Mouse (Mus musculus): ENCODE measurements around the gene Ebi3.

The Ebi3 gene

DNA sequence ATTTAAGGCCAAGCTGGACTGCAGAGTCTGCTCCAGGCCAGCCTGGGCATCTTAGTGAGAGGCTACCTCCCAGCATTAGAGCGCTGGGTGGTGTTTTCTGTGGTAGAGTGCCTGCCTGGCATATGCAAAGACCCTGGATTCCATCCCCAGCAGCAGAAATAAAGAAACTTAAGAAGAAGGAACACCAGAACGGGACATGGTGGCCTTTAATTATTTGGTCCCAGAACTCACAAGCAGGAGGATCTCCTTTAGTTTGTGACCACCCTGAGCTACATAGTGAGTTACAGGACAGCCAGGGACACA lies 6.1 kb downstream of the Ebi3 start:
- no peak for DNase-seq (ENCODE audit: low read depth, low spot score)

DNA sequence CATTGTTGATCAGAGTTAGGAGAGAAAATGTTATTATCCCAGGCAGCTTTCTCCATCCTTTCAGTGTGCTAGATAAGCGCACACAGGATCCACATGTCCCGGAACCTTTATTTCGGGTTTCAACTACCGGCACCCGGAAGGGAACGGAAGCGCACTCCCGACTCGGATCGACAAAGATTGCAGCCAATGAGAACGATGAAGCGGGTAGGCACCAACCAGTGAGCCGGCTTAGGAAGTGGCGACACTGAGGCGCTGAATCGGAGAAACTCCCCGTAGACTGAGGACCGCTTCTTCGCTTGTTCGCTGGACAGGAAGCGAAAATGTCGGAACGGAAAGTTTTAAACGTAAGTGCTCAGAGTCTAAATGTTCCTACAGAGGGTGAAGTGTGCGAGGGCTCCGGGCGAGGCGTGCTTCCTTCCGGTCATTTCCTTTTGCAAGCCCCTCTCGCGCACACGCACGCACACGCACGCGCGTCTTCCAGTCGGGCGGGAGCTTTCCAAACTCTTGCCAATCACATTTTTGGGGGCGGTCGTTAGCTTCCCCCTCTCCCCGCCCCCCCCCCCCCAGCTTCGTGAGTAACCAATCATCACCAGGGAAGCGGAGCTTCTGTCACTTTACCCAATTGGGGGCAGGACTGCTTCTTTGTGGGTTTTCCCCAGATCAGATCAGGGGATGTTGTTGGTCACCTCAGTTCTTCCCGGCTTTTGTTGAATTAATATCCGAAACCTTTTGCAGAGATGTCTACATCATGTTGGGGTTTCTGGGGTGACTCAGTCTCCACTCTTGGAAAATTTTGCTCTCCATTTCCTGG lies 6.7 kb downstream of the Ebi3 start, which contains the start of gene Yju2:
Gene Yju2, plus strand, starts transcription at position 182 of the 811 bp plus-strand sequence.
- peak; percentile 96 for DNase-seq (ENCODE audit: low read depth, low spot score)

DNA sequence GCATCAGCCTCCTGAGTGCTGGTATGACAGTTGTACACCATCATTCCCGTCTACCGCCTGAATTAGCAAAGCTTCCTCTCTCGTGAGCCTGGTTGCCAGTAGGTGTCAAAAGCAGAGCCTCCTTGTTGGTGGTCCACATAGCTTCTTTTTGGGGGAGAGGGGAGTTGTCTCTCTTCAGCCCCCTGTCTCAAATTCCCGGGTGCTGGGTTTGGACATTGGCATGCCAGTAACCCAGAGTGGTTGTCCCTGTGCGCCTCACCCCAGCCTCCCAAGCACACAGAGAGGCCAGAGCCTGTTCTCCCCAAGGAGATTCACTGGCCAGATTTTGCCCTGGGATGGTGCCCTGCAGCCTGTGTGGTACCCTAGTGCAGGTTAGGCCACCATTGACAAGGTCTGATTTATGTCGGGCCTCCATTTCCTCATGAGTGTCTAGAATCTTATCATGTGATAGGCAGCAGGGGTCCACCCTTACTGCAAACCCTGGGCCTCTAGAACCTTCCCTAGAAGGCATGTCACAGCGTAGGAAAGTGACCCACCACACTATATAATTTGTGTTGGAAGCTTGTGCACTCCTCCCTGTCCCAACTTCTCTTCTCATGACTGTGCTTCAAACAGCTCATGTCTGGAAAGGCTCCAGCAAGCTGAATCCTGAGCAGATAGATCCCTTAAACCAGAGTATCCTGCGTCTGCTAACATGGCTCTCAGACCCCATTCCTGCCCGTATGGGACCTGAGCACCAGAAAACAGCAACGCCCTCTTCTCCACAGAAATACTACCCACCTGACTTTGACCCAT lies 7.7 kb downstream of the Ebi3 start:
- DNase-seq (ENCODE audit: low read depth, low spot score) = no peak

DNA sequence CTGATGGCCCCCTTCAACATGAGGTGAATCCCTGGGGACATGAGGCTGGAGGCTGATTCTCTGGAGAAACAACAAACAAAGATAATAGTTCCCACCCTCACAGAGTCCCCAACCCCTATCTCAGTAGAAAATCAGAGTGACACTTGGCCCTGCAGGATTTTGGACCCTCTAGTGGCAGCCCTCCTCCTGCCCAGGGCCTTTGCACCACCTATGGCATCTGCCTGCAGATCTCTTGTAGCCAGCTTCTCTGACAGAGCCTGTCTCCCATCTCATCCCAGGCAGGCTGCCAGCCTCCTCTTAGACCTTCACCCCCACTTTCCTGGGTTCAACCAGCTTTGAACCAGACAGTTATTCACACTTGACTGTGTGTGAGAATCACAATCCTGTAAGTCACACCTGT lies 8.4 kb downstream of the Ebi3 start:
- DNase-seq (ENCODE audit: low read depth, low spot score) = no peak

DNA sequence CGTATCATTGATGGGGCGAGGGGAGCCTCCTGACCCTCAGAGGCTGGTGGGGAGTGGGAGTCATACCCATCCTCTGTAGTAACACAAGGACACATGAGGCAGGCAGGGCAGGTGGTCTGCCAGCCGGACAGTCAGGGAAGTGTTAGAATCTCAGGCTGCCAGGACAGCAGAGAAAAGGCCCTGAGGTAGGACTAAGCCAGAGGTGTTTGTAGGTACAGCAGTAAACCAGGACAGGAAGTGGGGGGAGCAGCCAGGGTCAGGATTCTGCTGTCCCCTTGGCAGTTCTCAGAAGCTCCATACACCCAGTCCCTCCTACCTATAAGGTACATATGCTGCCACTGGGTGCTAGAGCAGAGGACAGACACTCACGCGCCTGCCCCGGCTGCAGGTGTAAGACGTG lies 9.2 kb downstream of the Ebi3 start:
- DNase-seq (ENCODE audit: low read depth, low spot score) = no peak

DNA sequence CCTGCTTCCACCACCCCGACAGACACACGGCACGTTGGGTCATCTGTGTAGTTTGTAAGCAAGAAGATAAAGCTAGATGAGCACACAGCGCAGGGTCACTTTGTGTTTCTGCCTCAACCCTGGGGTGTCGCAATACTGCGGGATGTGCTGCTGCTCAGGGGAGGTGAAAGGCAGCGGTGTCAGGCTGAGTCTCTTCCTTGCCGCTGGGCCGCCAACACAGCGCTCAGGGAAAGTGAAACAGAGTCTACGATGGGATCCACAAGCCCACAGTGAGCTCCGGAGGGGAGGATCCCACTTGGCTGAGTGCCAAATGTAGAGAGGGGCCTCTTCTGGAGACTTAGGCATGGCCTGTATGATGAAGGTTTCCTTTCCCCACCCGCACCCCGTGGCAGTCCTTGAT lies 10.7 kb downstream of the Ebi3 start:
- no peak for DNase-seq (ENCODE audit: low read depth, low spot score)

DNA sequence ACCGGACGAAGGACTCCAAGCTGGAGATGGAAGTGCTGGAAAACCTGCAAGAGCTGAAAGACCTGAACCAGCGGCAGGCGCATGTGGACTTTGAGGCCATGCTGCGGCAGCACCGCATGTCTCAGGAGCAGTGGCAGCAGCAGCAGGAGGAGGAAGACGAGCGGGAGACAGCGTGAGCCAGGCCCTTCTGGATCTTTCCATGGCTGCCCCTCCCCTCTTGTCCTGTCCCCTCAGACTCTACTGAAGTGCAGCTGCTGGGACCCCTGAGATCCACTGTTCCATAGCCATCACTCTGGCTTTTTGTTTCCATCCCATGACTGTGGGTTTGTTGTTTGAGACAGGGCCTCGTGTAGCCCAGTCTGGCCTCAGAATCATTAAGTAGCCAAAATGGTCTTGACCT lies 12.1 kb downstream of the Ebi3 start:
- DNase-seq (ENCODE audit: low read depth, low spot score) = no peak

DNA sequence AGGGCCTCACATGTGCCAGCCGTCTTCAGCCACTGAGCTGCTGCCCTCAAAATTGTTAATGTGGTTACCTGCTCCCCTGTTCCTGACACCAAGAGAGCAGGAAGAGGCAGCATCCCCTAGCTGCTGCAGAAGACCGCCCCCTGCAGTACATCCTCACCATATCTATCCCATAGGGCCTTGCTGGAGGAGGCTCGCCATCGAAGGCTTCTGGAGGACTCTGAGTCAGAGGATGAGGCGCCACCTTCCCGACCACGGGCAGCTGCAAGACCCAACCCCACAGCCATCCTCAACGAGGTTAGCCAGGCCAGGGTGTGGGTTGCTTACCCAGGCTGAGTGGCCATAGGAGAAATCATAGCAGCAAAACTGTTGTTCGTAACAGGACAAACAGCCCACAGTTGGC lies 12.6 kb downstream of the Ebi3 start:
- no peak for DNase-seq (ENCODE audit: low read depth, low spot score)

DNA sequence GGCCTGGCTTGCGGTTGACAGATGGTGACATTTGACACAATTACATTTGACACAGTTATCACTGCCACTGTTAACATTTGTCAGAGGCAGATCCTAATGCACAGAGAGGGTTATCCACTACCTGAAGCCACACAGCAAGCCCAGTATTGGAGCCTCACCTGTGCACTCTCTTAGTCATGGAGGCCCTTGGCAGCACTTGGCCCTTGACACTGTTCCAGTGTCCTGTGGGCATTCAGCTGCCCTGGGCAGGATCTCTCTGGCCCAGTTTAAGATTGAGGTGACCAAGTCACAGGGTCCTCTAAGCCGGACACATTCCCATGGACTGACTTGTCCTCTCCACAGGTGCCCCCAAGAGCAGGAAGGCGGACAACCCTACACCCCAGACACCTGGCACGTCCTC lies 14.7 kb downstream of the Ebi3 start:
- DNase-seq (ENCODE audit: low read depth, low spot score) = no peak

DNA sequence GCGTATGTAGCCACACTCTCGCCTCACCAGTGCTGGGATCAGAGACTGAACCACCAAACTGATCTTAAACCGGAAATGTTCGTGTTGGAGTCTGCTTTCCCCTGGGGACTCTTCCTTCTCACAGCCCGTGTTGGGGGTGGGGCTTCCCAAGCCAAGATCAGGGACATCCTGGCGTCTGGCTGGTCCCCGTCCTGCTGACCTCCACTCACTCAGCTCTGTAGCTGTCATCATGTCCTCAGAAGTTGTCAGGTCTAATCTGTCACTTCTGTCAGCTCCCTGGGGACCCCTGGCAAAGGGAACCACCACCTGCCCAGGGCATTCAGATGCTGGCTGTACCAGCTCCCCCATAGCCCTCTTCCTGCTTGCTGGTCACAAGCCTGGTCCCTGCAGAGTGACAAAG lies 15.8 kb downstream of the Ebi3 start:
- no peak for DNase-seq (ENCODE audit: low read depth, low spot score)

DNA sequence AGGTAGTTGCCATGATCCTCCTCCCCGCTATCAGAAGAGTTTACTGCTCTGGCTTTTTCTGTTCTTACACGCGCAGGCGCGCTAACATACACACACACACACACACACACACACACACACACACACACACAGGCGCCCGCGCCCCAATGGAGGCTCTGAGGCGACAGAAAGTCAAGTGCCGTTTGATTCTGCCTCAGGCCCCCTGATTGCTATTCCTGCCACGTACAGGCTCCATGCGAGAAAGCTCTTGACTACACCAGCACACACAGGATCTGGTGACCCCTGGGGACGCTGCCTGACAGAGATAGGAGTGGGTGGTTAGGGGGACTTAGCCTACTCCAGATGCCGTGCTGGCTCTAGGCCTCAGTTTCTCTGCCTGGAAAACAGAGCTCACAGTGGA lies 17.1 kb downstream of the Ebi3 start:
- no peak for DNase-seq (ENCODE audit: low read depth, low spot score)

DNA sequence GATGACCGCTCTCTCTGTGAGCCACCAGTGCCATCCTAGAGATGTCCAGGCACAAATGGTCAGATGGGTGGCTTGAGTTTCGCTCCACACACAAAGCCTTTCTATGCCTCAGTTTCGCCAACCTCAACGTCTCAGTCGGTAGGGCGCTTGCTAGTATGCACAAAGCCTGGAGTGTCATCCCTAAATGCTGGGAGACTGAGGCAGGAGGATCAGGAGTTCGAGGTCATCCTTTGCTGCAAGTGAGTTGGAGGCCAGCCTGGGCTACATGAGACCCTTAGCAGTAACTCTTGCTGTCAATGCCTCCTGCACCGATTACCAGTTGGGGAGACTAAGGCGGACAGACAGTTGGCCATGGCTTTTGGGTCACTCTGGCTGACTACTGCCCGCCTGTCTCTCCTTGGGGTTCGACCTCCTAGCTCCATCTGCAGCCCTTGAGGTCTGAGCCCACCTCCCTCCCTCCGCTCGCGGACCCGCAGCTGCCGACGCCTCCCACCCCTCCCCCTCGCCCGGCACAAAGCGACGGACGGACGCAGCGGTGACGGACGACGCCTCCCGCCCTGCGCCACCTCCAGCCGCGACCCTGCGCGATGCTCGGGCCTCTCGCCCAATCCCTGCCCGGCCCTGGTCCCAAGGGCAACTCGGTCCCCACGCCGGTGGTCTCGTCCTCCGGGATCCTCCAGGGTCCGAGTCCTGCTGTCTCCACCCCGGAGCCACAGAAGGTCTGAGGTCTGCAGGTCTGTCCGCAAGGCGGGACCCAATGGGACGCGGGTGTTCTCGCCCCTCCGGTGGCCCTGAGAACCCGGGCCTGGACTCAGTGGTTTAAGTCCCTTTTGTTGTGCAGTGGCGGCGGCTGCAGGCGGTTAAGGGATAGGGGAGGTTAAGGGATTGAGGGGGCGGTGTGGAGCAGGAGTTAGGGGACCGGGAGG lies 17.8 kb downstream of the Ebi3 start, which contains the start of gene Shd:
Gene Shd, plus strand, starts transcription at position 502 of the 926 bp plus-strand sequence.
- DNase-seq (ENCODE audit: low read depth, low spot score) = no peak

DNA sequence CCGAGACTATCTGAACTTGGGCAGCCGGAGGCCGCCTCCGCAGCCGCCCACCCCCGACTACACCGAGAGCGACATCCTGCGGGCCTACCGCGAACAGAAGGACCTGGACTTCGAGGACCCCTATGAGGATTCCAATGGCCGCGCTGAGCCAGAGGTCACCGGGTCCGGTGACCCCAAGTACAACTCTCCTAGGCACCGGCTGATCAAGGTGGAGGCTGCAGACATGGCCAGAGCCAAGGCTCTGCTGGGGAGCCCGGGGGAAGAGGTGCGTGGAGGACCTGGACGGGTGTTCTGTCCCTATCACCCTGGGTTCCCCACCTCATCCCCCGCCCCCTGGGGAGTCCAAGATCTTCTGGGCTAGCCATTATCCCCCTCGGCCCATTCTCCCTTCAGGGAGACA lies 19.0 kb downstream of the Ebi3 start:
- no peak for DNase-seq (ENCODE audit: low read depth, low spot score)

DNA sequence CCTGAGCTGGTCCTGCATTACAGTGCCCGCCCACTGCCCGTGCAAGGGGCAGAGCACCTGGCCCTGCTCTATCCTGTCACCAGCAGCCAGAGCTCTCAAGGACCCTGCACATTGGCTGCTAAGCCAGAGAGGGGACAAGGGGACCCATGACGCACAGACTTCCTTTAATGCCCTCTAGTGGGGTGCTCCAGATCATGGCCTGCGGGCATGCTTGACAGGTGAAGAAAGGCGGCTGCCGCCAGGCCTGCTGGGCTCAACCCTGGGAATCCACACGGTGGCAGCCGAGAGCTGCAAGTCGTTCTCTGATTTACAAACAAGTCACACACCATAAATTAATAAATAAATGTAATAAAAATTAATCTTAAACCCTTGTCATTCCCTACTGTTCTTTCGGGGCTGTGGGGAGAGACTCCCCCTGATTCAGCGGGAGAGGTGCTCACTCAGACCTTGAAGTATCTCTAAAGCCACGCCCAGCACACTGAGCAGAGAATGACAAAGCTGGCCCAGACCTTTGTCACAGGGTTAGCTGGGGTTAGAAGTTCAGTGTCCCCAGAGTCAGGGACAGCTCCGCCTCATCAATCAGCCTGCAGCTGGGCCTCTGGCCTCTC lies 23.9 kb downstream of the Ebi3 start:
- DNase-seq (ENCODE audit: low read depth, low spot score) = peak; percentile 79

DNA sequence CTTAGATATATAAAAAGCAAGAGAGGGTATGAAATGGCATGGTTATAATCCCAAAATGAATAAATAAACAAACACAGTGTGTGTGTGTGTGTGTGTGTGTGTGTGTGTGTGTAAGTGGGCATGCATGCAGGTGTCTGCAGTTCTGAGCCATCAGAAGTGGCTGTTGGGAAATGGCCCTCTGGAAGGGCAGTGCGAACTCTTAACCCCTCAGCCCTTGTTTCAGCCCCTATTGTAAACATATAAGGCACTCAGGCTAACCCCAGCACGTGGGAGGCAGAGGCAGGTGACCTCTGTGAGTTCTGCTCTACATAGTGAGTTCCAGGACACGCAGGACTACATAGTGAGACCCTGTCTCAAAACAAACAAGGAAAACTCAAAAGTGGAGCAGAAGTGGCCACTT lies 24.9 kb downstream of the Ebi3 start:
- DNase-seq (ENCODE audit: low read depth, low spot score) = no peak

DNA sequence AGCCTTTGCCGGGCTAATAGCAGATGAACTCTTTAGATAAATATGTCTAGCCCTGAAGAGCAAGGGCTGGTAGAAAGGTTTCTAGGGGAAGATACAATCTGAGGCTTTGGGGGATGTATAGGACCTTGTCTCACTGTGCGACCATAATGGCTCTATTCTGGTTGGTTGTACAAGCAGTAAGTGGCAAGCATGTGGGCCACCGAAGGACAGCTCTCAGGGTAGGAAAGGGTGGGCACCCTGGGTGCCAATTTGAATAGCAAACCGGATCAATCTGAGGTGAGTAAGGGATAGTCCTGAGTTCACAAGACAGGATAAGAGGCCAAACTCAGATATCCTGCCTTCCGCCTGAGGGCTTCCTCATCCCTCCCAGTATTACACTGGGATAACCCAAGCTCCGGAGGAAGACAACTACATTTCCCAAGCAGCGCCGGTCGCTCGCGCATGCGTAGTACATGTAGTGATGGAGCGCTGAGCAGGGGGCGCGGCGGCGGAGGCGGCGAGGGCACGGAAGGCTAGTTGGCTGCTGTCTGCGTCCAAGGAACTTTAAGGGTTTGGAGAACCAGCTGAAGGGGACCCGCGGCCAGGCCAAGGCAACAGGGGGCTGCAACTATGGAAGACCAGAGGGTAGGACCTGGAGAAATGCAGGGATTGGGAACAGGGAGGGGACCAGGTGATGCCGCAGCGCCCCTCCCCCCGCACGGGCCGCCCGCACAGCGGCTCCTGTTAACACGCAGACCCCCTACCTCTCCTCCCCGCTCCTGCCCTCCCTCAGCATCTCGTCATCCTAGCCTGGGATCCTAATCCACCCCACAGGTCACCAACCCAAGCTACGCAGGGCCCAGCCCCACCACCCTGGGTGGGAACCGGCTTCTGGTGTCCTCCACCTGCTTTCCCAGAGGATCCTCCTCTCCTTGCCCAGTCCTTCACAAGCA lies 33.9 kb downstream of the Ebi3 start, which contains the start of gene Fsd1:
Gene Fsd1, plus strand, starts transcription at position 480 of the 932 bp plus-strand sequence.
- no peak for DNase-seq (ENCODE audit: low read depth, low spot score)

DNA sequence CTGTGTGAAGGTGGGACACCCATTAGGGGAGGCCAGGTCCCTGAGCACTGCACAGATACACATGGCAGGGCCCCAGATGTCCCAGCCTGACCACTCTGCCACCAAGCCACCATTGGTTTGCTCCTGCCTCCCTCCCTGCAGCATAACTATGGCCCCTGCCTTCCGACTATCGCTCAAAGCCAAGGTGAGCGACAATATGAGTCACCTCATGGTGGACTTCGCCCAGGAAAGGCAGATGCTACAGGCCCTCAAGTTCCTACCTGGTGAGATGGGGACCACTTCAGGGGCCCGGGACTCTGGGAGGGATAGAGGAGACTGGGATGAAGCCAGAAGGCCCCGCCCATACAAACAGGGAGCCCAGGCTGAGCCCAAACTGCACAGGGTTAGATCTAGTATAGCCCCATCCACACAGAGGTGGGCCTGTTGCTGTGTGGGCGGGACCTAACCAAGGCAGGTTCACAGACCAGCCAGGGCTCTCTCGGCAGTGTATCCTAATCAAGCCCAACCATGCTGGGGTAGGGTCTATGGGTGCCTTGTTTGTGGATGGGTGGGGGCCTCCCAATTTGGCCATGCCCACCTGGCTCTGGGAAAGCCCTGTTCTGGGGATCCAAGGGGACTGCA lies 37.9 kb downstream of the Ebi3 start:
- DNase-seq (ENCODE audit: low read depth, low spot score) = no peak

DNA sequence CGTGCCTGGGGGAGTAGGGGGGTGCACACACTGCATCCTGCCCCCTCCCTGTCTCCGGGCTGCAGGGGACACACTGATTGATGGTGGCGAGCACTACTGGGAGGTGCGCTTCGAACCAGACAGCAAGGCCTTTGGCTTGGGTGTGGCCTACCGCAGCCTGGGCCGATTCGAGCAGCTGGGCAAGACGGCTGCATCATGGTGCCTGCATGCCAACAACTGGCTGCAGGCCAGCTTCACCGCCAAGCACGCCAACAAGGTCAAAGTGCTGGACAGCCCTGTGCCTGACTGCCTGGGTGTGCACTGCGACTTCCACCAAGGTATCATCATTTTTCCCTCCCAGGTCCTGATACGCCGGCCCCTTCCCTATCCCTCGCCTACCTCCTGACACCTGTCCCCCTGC lies 43.6 kb downstream of the Ebi3 start:
- no peak for DNase-seq (ENCODE audit: low read depth, low spot score)

DNA sequence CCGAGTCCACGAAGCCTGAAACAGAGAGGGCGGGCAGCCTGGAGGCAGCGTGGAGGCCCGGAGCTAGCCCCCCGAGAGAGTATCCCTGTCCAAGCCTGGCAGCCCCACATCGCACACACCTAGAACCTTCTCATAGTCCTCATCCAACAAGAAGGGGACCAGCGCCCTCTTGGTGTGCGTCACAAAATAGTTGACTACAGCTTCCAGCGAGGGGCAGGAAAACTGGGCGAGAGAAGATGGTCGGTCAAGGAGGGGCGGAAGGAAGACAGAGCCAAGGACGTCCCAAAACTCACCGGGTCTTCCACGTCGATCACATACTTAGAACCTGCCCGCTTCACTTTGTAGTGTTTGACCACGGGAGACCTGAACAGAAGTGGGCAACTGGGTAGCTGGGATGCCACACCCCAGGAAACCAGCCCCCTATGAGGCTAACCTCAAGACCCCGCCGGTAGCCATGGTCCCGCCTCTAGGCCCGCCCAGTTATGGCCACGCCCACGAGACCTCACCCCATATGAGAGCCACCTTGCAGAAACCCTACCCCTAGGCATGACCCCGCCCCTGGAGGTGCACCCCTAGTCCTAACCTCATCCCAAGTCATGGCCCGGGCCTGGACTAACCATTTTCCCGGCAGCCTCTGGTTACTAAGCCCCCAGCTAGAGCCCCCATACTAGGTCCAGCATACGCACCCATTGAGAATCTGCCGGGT lies 47.5 kb downstream of the Ebi3 start:
- DNase-seq (ENCODE audit: low read depth, low spot score) = no peak

Measured in CD4-positive helper T cell, adult 2 months (primary cell).